Comparison of ENCODE assay signal across 8 mouse cellular contexts in the genomic region with DNA sequence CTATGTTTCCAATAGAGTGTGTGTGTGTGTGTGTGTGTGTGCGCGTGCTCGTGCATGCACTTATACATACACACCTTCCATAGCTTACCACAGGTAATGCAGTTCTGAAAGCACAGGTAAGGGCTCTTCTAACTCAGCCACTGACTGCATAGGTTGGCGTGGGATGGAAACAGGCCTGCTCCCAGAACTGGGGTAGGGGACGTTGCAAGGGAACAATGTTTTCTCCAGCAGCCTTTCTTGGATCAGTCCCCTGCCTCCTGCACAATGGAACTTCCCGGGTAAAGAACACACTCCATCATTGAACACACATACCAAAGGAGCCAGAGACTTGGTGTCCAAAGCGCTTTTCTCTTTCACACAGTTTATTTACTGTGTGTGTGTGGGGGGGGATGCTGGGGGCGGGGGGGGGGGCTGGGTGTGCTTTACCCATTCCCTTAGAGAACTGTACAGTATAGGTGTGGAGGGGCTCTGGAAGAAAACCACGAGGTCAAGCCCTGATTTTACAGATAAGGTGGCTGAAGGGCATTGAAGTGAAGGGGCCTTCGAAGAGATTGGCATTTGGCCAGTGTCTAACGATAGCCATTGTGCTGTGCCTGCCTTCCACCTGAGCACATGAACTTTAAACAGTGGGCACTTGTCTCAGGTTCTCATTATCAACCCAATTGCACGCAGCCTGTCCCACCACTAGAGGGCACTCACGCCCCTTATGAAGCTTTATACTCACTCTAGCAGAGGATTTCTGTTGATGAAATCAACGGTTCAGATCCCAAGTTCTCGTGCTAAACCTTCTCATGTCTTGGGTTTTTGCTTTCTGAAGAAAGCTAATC. TPM values are rescaled to one million over a fixed set of nuclear protein-coding genes. Genes with fewer than 3 reads are reported as not detected.
DNase-seq lines count a peak whose midpoint lies in the region; TF ChIP-seq lines count a peak whose summit lies in the region.
"Had no signal": no experiment of that assay in that cellular context is flagged by ENCODE, and none has a peak within 500 bp of the region (broad histone marks: within the 10 kb centered on the region; RNA-seq: fewer than 3 reads in every experiment).

No protein-coding gene starts in this region.

- H3K4me1 ChIP-seq in E14TG2a.4 (replicated peaks; ENCODE audit: low read depth, low read length), result peaks cover 6% of the 10 kb centered on the region
- H3K4me1 ChIP-seq: midbrain, embryonic 12.5 days had no signal

- no peaks in the 10 kb centered on the region for H3K36me3 ChIP-seq in E14TG2a.4 (ENCODE audit: insufficient read depth, low read length)
- H3K36me3 ChIP-seq: midbrain, embryonic 12.5 days had no signal

- H3K4me3 ChIP-seq in E14TG2a.4 (replicated peaks; ENCODE audit: low read length), result no peak overlapping the region
- H3K4me3 ChIP-seq: midbrain, embryonic 12.5 days had no signal

- H3K9me3 ChIP-seq in E14TG2a.4 (ENCODE audit: low read length), result no peaks in the 10 kb centered on the region
- H3K9me3 ChIP-seq: midbrain, embryonic 12.5 days had no signal

- peak; percentile 77 for DNase-seq in R1 (ENCODE audit: low read depth, low spot score)
- DNase-seq in cerebellum, postnatal 4 days (ENCODE audit: low spot score in 2 of 2), result peak; percentile 43 to 64
- DNase-seq in gastrocnemius, postnatal 4 days (ENCODE audit: low spot score in 2 of 2), result peak; percentile 29 to 55
- DNase-seq in kidney, postnatal 36 days, result peak; percentile 61 to 84
- DNase-seq in lung, adult 18-20 months, result peak; percentile 67 to 68
- peak; percentile 71 for DNase-seq in right cerebral cortex, postnatal 14 days

- peak; percentile 92 for TF ChIP-seq CTCF in E14TG2a.4 (conservative IDR thresholded peaks at IDR 0.05; ENCODE audit: low read length)

- H3K27me3 ChIP-seq in E14TG2a.4 (ENCODE audit: insufficient read depth, low read length), result peaks cover 7% of the 10 kb centered on the region
- H3K27me3 ChIP-seq: midbrain, embryonic 12.5 days had no signal

RNA-seq across cellular contexts. Expression of a gene that starts 48.0 kb away (rescaled TPM):
- under 1 TPM; 0.86 to 0.88 TPM for total RNA-seq in gastrocnemius, postnatal 4 days (2021)
